8 mouse cellular contexts compared by ENCODE assay signal in the genomic region with DNA sequence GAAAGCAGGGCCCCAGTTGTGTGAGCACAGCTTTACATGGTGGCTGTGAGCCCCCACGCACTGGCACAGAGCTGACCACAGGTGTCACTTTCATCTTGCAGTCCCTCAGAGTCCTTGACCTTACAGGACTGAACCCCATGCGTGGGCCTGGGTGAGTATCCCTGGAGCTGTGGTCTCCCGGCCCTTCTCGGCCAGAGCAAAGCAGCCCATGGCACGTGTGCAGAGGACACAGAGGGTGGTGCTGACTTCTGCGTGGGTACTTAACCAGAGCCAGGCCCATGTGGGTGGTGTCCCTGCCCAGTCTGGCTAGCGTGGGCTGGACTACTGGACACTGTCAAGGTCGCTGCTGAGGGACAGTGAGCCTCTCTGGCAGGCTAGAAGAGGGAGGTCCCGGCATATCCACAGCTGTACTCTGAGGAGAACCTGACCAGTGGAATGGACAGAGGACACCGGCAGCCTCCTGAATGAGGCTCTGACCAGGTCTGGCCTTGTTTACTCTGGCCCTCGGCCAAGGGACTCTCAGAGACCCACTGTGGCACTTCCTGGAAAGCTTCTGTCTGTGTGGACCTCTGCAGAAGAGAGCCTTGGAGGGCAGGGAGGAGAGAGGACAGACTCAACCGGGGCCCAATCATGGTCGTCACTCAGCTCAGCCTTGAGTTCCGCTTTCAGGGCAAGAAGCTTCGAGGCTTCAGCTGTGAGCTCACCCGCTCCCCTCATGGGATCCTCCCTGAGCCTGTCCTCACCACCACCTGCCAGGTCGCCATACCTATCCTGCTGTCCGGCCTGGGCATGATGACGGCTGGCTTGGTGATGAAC. TPM values are rescaled to one million over a fixed set of nuclear protein-coding genes. Genes with fewer than 3 reads are reported as not detected.
DNase-seq lines count a peak whose midpoint lies in the region; ATAC-seq and TF ChIP-seq lines count a peak whose summit lies in the region.

No protein-coding gene starts in this region.

- H3K9me3 ChIP-seq in intestine, embryonic 16.5 days (ENCODE audit: control insufficient read depth, low read length) = no peaks in the 10 kb centered on the region
- no peaks in the 10 kb centered on the region for H3K9me3 ChIP-seq in intestine, postnatal 0 days (ENCODE audit: control insufficient read depth)
- no peaks in the 10 kb centered on the region for H3K9me3 ChIP-seq in kidney, embryonic 14.5 days (ENCODE audit: control insufficient read depth, low read length)
- H3K9me3 ChIP-seq in forebrain, embryonic 13.5 days (replicated peaks) = no peaks in the 10 kb centered on the region

- no peak overlapping the region for H3K4me3 ChIP-seq in intestine, embryonic 16.5 days (ENCODE audit: low read length)
- H3K4me3 ChIP-seq in intestine, postnatal 0 days (ENCODE audit: low read depth, low read length) = no peak overlapping the region
- H3K4me3 ChIP-seq in kidney, embryonic 14.5 days (ENCODE audit: low read length) = no peak overlapping the region
- no peak overlapping the region for H3K4me3 ChIP-seq in forebrain, embryonic 13.5 days

- no peaks in the 10 kb centered on the region for H3K27me3 ChIP-seq in intestine, embryonic 16.5 days (replicated peaks; ENCODE audit: control insufficient read depth, insufficient read depth, low read length)
- H3K27me3 ChIP-seq in intestine, postnatal 0 days (replicated peaks; ENCODE audit: control insufficient read depth, insufficient read depth, low read length) = no peaks in the 10 kb centered on the region
- H3K27me3 ChIP-seq in kidney, embryonic 14.5 days (ENCODE audit: control insufficient read depth, insufficient read depth, low read length) = no peaks in the 10 kb centered on the region
- H3K27me3 ChIP-seq in forebrain, embryonic 13.5 days = no peaks in the 10 kb centered on the region

- no peak for TF ChIP-seq CTCF in intestine, postnatal 0 days (IDR thresholded peaks at IDR 0.05; ENCODE audit: low read depth)

- ATAC-seq in intestine, embryonic 16.5 days = peak; percentile 6; the same call in 1 of the 2 replicates
- no peak for ATAC-seq in intestine, postnatal 0 days
- peak; percentile 39; the same call in 1 of the 2 replicates for ATAC-seq in kidney, embryonic 14.5 days (ENCODE audit: low FRiP score, low TSS enrichment)
- ATAC-seq in forebrain, embryonic 13.5 days = no peak

- H3K36me3 ChIP-seq in intestine, embryonic 16.5 days (ENCODE audit: control insufficient read depth, insufficient read depth, low read length) = no peaks in the 10 kb centered on the region
- H3K36me3 ChIP-seq in intestine, postnatal 0 days (ENCODE audit: control insufficient read depth, insufficient read depth) = no peaks in the 10 kb centered on the region
- no peaks in the 10 kb centered on the region for H3K36me3 ChIP-seq in kidney, embryonic 14.5 days (ENCODE audit: control insufficient read depth, insufficient read depth, low read length)
- no peaks in the 10 kb centered on the region for H3K36me3 ChIP-seq in forebrain, embryonic 13.5 days (ENCODE audit: poor library complexity, severe bottlenecking)

- WGBS in intestine, embryonic 16.5 days = 68% methylated on average over 19 of the region's 19 CpGs
- WGBS in intestine, postnatal 0 days = 69% methylated on average over 19 of the region's 19 CpGs
- 54% methylated on average over 19 of the region's 19 CpGs for WGBS in kidney, embryonic 14.5 days
- WGBS in forebrain, embryonic 13.5 days = 85% methylated on average over 19 of the region's 19 CpGs

- no peak overlapping the region for H3K4me2 ChIP-seq in intestine, embryonic 16.5 days (ENCODE audit: low read depth, low read length)
- no peak overlapping the region for H3K4me2 ChIP-seq in intestine, postnatal 0 days (replicated peaks; ENCODE audit: low read depth)
- H3K4me2 ChIP-seq in kidney, embryonic 14.5 days (replicated peaks; ENCODE audit: low read depth, low read length) = no peak overlapping the region
- H3K4me2 ChIP-seq in forebrain, embryonic 13.5 days = no peak overlapping the region

- no peak overlapping the region for H3K9ac ChIP-seq in intestine, embryonic 16.5 days (ENCODE audit: low read depth, low read length)
- H3K9ac ChIP-seq in intestine, postnatal 0 days (ENCODE audit: low read depth, low read length) = no peak overlapping the region
- H3K9ac ChIP-seq in kidney, embryonic 14.5 days (ENCODE audit: low read depth, low read length) = no peak overlapping the region
- no peak overlapping the region for H3K9ac ChIP-seq in forebrain, embryonic 13.5 days

- H3K4me1 ChIP-seq in intestine, embryonic 16.5 days (ENCODE audit: control insufficient read depth, insufficient read depth, low read length) = peaks cover 14% of the 10 kb centered on the region
- no peaks in the 10 kb centered on the region for H3K4me1 ChIP-seq in intestine, postnatal 0 days (replicated peaks; ENCODE audit: control insufficient read depth, insufficient read depth, low read length)
- H3K4me1 ChIP-seq in kidney, embryonic 14.5 days (ENCODE audit: control insufficient read depth, insufficient read depth, low read length) = peaks cover 43% of the 10 kb centered on the region
- H3K4me1 ChIP-seq in forebrain, embryonic 13.5 days = no peaks in the 10 kb centered on the region

- peak; percentile 70 to 73 for DNase-seq in adrenal gland, postnatal 36 days
- DNase-seq in lung, postnatal 14 days = peak; percentile 47
- no peak for DNase-seq in retina, embryonic 14.5 days (ENCODE audit: low spot score)
- no peak for DNase-seq in layer of hippocampus, postnatal 10 days (ENCODE audit: low spot score in 2 of 2)

- H3K27ac ChIP-seq in intestine, embryonic 16.5 days (ENCODE audit: low read length) = no peak overlapping the region
- no peak overlapping the region for H3K27ac ChIP-seq in intestine, postnatal 0 days (ENCODE audit: low read depth, low read length)
- no peak overlapping the region for H3K27ac ChIP-seq in kidney, embryonic 14.5 days (ENCODE audit: low read depth, low read length)
- no peak overlapping the region for H3K27ac ChIP-seq in forebrain, embryonic 13.5 days

RNA-seq across cellular contexts. Expression of gene Slc41a3, which starts 14.5 kb away (rescaled TPM):
- polyA plus RNA-seq in intestine, embryonic 16.5 days (2015; fragmentation: Nextera tagmentation; extraction: Ambion mirVana) = 6.4 and 7.1 TPM in 2 replicates
- 8.8 and 10.0 TPM in 2 replicates for polyA plus RNA-seq in intestine, postnatal 0 days (2015; fragmentation: Nextera tagmentation; extraction: Ambion mirVana)
- total RNA-seq in adrenal gland, postnatal 36 days (2021) = 10 to 100 TPM; 25.5 to 70.3 TPM
- 4.2 and 7.2 TPM in 2 replicates for polyA plus RNA-seq in kidney, embryonic 14.5 days (2014; fragmentation: Nextera tagmentation; extraction: Ambion mirVana)
- polyA plus RNA-seq in forebrain, embryonic 13.5 days (2015; fragmentation: Nextera tagmentation; extraction: Ambion mirVana) = 1.7 and 1.9 TPM in 2 replicates
- 1 to 10 TPM; 8.2 TPM for total RNA-seq in layer of hippocampus, postnatal 10 days (2021)

Comparison
In these comparisons a context has a peak if more than half of its experiments do, and no peak if none do; other contexts are left out.
1. ATAC-seq: peak in intestine, embryonic 16.5 days (single experiment) and kidney, embryonic 14.5 days (single experiment); none in intestine, postnatal 0 days (single experiment) and forebrain, embryonic 13.5 days (single experiment).
2. DNase-seq: peak in adrenal gland, postnatal 36 days (2 of 2) and lung, postnatal 14 days (single experiment); none in retina, embryonic 14.5 days (single experiment) and layer of hippocampus, postnatal 10 days (0 of 2).